Mouse (Mus musculus): ENCODE data around the gene Zfp64. TPM values are rescaled to one million over a fixed set of nuclear protein-coding genes. Genes with fewer than 3 reads are reported as not detected.

The Zfp64 gene
- polyA plus RNA-seq, 1 experiment from 2014 or later, result 28.0 TPM

DNA sequence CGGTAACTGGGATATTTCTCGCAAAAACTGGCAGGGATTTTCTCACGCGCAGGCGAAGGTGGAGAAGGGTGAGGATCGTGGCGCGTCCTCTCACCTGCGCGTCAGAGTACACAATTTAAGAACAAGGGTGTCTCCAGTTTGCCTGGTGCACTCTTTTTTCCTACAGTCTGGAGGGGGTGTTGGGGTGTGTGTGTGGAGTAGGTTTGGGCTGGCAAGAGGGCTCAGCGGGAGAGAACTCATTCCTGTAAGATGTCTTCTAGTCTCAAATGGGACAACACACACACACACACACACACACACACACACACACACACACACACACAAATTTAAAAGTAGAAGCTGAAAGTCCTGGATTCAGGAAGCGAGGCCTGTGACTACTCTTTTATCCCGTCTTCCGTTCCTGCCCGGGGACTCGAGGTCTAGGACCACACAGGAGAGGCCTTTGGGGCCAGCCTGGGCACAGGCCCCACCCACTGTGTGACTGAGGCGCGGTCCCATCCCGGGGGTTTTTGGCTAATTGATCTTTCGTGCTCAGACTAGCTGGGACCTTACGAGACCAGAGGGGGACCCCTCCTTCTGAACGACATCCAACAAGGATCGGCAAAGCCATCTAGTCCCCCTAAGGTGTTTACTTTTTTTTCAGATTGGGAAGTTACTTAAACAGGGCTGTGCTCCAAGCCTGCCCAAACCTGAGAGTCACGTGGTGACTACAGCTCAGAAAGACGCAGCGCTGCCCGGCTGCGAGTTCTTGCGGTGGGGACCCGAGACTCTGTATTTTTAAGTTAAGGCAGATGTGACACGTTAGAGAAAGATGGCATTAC, 42.3 kb downstream of the Zfp64 start:
- Histone ChIP-seq H3K4me3 (ENCODE audit: low read depth, low read length) (peak overlapping the region; percentile 49), H3K4me2 (replicated peaks; ENCODE audit: low read depth) (peak overlapping the region; percentile 86), H3K27me3 (ENCODE audit: control insufficient read depth, insufficient read depth, low read length) (no peaks in the 10 kb centered on the region; the same call in 1 of the 2 replicates), H3K9me3 (ENCODE audit: control insufficient read depth, low read length) (no peaks in the 10 kb centered on the region), H3K9ac (ENCODE audit: low read length) (peak overlapping the region; percentile 48), H3K36me3 (ENCODE audit: control insufficient read depth, insufficient read depth, low read length) (no peaks in the 10 kb centered on the region), H3K27ac (replicated peaks) (peak overlapping the region; percentile 56), H3K4me1 (replicated peaks; ENCODE audit: control insufficient read depth, insufficient read depth) (no peaks in the 10 kb centered on the region)
- ATAC-seq (ENCODE audit: low FRiP score, low TSS enrichment) (peak; percentile 44), DNase-seq (ENCODE audit: low spot score) (no peak)
- 8% methylated on average over 31 of the region's 31 CpGs for WGBS
- TF ChIP-seq CTCF (IDR thresholded peaks at IDR 0.05; ENCODE audit: low read depth) (no peak), EP300 (optimal IDR thresholded peaks at IDR 0.05) (no peak)

DNA sequence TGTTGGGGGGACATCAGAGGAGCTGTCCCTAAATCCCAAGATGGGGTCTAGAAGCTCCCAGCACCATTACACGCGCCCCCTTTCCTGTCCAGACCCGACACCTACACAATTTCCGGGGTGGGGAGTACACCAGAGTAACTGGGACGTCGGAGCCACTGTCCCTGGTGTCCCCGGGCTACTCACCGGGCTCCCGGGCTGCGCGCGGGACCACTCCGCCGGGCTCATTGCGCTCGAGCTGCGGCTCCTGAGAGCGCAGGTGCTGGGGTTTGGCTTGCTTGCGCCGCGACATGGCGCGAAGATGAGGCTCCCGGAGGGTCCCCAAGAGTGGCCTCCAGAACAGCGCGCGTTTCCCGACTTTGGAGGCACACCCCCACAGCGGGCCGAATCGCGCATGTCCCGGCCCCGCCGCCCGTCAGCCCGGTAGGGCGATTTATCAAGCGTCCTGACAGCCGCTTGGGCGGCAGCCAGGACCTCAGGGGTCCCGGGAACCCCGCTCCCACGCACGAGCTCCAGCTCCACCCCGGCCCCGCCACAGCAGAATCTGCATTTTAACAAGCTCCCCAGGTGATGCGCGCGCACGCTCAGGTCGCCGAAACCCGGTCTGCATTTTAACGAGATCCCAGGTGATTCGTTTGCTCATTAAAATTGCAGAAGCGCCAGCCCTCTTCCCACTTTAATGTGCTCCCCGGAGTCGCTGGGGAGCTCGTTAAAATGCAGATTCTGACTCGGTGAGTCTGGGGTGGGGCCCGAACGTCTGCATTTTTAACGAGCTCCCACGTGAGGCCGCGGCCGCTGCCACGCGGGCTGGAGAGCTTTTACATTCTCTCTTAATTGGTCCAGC, 43.1 kb downstream of the Zfp64 start:
- H3K4me1 ChIP-seq (replicated peaks; ENCODE audit: control insufficient read depth, insufficient read depth), result no peaks in the 10 kb centered on the region
- under 1% methylated on average over 70 of the region's 70 CpGs for WGBS
- DNase-seq (ENCODE audit: low spot score) (peak; percentile 31), ATAC-seq (ENCODE audit: low FRiP score, low TSS enrichment) (peak; percentile 12; the same call in 1 of the 2 replicates)
- no peak for TF ChIP-seq EP300 (optimal IDR thresholded peaks at IDR 0.05)
- TF ChIP-seq CTCF (IDR thresholded peaks at IDR 0.05; ENCODE audit: low read depth), result no peak
- no peaks in the 10 kb centered on the region for H3K9me3 ChIP-seq (ENCODE audit: control insufficient read depth, low read length)
- H3K27me3 ChIP-seq (ENCODE audit: control insufficient read depth, insufficient read depth, low read length), result no peaks in the 10 kb centered on the region; the same call in 1 of the 2 replicates
- H3K4me3 ChIP-seq (ENCODE audit: low read depth, low read length), result peak overlapping the region; percentile 49
- H3K36me3 ChIP-seq (ENCODE audit: control insufficient read depth, insufficient read depth, low read length), result no peaks in the 10 kb centered on the region
- peak overlapping the region; percentile 86 for H3K4me2 ChIP-seq (replicated peaks; ENCODE audit: low read depth)
- H3K9ac ChIP-seq (ENCODE audit: low read length), result peak overlapping the region; percentile 48
- H3K27ac ChIP-seq (replicated peaks), result peak overlapping the region; percentile 56

DNA sequence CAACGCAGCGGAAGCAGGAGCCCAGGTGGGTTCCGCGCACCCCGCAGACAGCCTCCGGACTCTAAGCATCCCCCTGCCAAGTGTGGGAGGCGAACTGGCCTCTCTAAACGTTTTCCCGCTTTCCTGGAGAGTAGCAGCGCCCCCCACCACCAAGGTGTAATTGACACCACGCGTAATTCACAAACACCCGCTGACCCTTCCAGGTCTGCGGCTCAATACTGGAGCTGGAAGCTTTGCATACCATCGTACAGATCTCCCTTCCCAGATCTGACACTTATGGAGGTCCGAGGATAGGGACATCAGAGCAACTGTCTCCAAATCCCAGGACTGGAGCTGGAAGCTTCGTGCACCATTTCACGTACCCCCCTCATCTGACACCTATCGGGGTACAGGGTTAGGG, 43.9 kb downstream of the Zfp64 start:
- Histone ChIP-seq H3K27ac (replicated peaks) (no peak overlapping the region), H3K4me1 (replicated peaks; ENCODE audit: control insufficient read depth, insufficient read depth) (no peaks in the 10 kb centered on the region), H3K9ac (ENCODE audit: low read length) (peak overlapping the region; percentile 48), H3K27me3 (ENCODE audit: control insufficient read depth, insufficient read depth, low read length) (no peaks in the 10 kb centered on the region; the same call in 1 of the 2 replicates), H3K36me3 (ENCODE audit: control insufficient read depth, insufficient read depth, low read length) (no peaks in the 10 kb centered on the region), H3K9me3 (ENCODE audit: control insufficient read depth, low read length) (no peaks in the 10 kb centered on the region), H3K4me3 (ENCODE audit: low read depth, low read length) (peak overlapping the region; percentile 49), H3K4me2 (replicated peaks; ENCODE audit: low read depth) (peak overlapping the region; percentile 86)
- 2% methylated on average over 19 of the region's 19 CpGs for WGBS
- ATAC-seq (ENCODE audit: low FRiP score, low TSS enrichment) (no peak), DNase-seq (ENCODE audit: low spot score) (no peak)
- TF ChIP-seq CTCF (IDR thresholded peaks at IDR 0.05; ENCODE audit: low read depth) (no peak), EP300 (optimal IDR thresholded peaks at IDR 0.05) (no peak)

- H3K4me2 ChIP-seq (replicated peaks; ENCODE audit: low read depth), result no peak overlapping the region
- no peak overlapping the region for H3K27ac ChIP-seq (replicated peaks)
- ATAC-seq (ENCODE audit: low FRiP score, low TSS enrichment) (no peak), DNase-seq (ENCODE audit: low spot score) (no peak)
- no peaks in the 10 kb centered on the region for H3K36me3 ChIP-seq (ENCODE audit: control insufficient read depth, insufficient read depth, low read length)
- H3K9ac ChIP-seq (ENCODE audit: low read length), result no peak overlapping the region
- 54% methylated on average over 11 of the region's 11 CpGs for WGBS
- H3K9me3 ChIP-seq (ENCODE audit: control insufficient read depth, low read length), result no peaks in the 10 kb centered on the region
- no peak overlapping the region for H3K4me3 ChIP-seq (ENCODE audit: low read depth, low read length)
- no peak for TF ChIP-seq CTCF (IDR thresholded peaks at IDR 0.05; ENCODE audit: low read depth)
- no peak for TF ChIP-seq EP300 (optimal IDR thresholded peaks at IDR 0.05)
- no peaks in the 10 kb centered on the region for H3K27me3 ChIP-seq (ENCODE audit: control insufficient read depth, insufficient read depth, low read length)
- no peaks in the 10 kb centered on the region for H3K4me1 ChIP-seq (replicated peaks; ENCODE audit: control insufficient read depth, insufficient read depth)
Observed at GRCm38 (mm10) chr2:168906022-168906421, 49.4 kb downstream of the Zfp64 start.

GRCm38 (mm10) chr2:168904846-168905245, 50.5 kb downstream of the Zfp64 start:
- Histone ChIP-seq H3K36me3 (ENCODE audit: control insufficient read depth, insufficient read depth, low read length) (no peaks in the 10 kb centered on the region), H3K27ac (replicated peaks) (no peak overlapping the region), H3K9ac (ENCODE audit: low read length) (no peak overlapping the region), H3K9me3 (ENCODE audit: control insufficient read depth, low read length) (no peaks in the 10 kb centered on the region), H3K4me1 (replicated peaks; ENCODE audit: control insufficient read depth, insufficient read depth) (no peaks in the 10 kb centered on the region), H3K27me3 (ENCODE audit: control insufficient read depth, insufficient read depth, low read length) (no peaks in the 10 kb centered on the region), H3K4me2 (replicated peaks; ENCODE audit: low read depth) (no peak overlapping the region), H3K4me3 (ENCODE audit: low read depth, low read length) (no peak overlapping the region)
- no peak for DNase-seq (ENCODE audit: low spot score)
- WGBS, result 70% methylated on average over 3 of the region's 3 CpGs
- no peak for ATAC-seq (ENCODE audit: low FRiP score, low TSS enrichment)
- TF ChIP-seq CTCF (IDR thresholded peaks at IDR 0.05; ENCODE audit: low read depth) (peak; percentile 67), EP300 (optimal IDR thresholded peaks at IDR 0.05) (no peak)
